24 mouse cellular contexts compared by ENCODE assay signal in genomic region chr6:48025905-48026660, GRCm38 (mm10). TPM values are rescaled to one million over a fixed set of nuclear protein-coding genes. Genes with fewer than 3 reads are reported as not detected.
A peak's percentile ranks its signal among the peaks of the same experiment; 100 is the strongest.
DNase-seq lines count a peak whose midpoint lies in the region; TF ChIP-seq lines count a peak whose summit lies in the region.
"Had no signal": no experiment of that assay in that cellular context is flagged by ENCODE, and none has a peak within 500 bp of the region (broad histone marks: within the 10 kb centered on the region; RNA-seq: fewer than 3 reads in every experiment).

No protein-coding gene starts in this region.

- no peak overlapping the region for H3K27ac ChIP-seq in heart, adult 2 months
- H3K27ac ChIP-seq in layer of hippocampus, adult 2 months, result no peak overlapping the region
- no peak overlapping the region for H3K27ac ChIP-seq in limb, embryonic 10.5 days
- H3K27ac ChIP-seq: embryonic facial prominence, embryonic 10.5 days; hindbrain, embryonic 12.5 days; kidney, embryonic 15.5 days; neural tube, embryonic 13.5 days had no signal

- H3K9ac ChIP-seq in heart, adult 2 months (ENCODE audit: low read depth, low read length), result no peak overlapping the region
- H3K9ac ChIP-seq: hindbrain, embryonic 12.5 days; kidney, embryonic 15.5 days; lung, embryonic 14.5 days; neural tube, embryonic 13.5 days had no signal

- no peak for DNase-seq in heart, adult 2 months
- no peak for DNase-seq in heart, postnatal 14 days
- DNase-seq in layer of hippocampus, adult 2 months (ENCODE audit: low spot score in 2 of 2), result no peak
- DNase-seq in layer of hippocampus, adult 9-10 months (ENCODE audit: low spot score), result no peak
- DNase-seq in A20 (ENCODE audit: low read depth, low spot score) (peak; percentile 76), R1 (ENCODE audit: low read depth, low spot score) (peak; percentile 86)
- no peak for DNase-seq in limb, embryonic 10.5 days (ENCODE audit: low spot score)
- DNase-seq: adrenal gland, postnatal 25 days; B cell, adult 2 months; cerebellum, adult 9-11 months; gastrocnemius, postnatal 25 days; lung, embryonic 14.5 days; lung, postnatal 4 days; midbrain, embryonic 14.5 days; retina, postnatal 1 day; right cerebral cortex, postnatal 25 days; spleen, adult 18-20 months; thymus, postnatal 14 days had no signal

- 95% methylated on average over 10 of the region's 10 CpGs for WGBS in heart, adult 2 months
- WGBS in limb, embryonic 10.5 days, result 88% methylated on average over 10 of the region's 10 CpGs

- H3K9me3 ChIP-seq in limb, embryonic 10.5 days (replicated peaks), result peaks cover 17% of the 10 kb centered on the region

- peaks cover 3% of the 10 kb centered on the region; the same call in 1 of the 2 replicates for H3K27me3 ChIP-seq in heart, adult 2 months (ENCODE audit: control insufficient read depth, insufficient read depth, low read length)
- H3K27me3 ChIP-seq in limb, embryonic 10.5 days (ENCODE audit: low read depth, poor library complexity, severe bottlenecking), result no peaks in the 10 kb centered on the region; the same call in 1 of the 2 replicates
- H3K27me3 ChIP-seq: CH12.LX; hindbrain, embryonic 12.5 days; kidney, embryonic 15.5 days; neural tube, embryonic 13.5 days had no signal

- intact Hi-C loops in heart, adult 2 months (cut with DNase I), result no loop called here
- intact Hi-C loops in heart, postnatal 14 days (cut with DNase I), result no loop called here

- no peaks in the 10 kb centered on the region for H3K36me3 ChIP-seq in heart, adult 2 months (ENCODE audit: control insufficient read depth, insufficient read depth, low read length)
- peaks cover 92% of the 10 kb centered on the region for H3K36me3 ChIP-seq in limb, embryonic 10.5 days

- 0 out of 2 replicates have a peak, but pooled peaks have one; percentile 4 for TF ChIP-seq CTCF in heart, adult 2 months (IDR thresholded peaks at IDR 0.05)
- peak; percentile 50 for TF ChIP-seq CTCF in layer of hippocampus, adult 2 months (conservative IDR thresholded peaks at IDR 0.05)

- H3K79me2 ChIP-seq in heart, adult 2 months (replicated peaks; ENCODE audit: control insufficient read depth, insufficient read depth, low read length), result no peaks in the 10 kb centered on the region

- H3K4me1 ChIP-seq in heart, adult 2 months (ENCODE audit: control insufficient read depth, insufficient read depth, low read length), result no peaks in the 10 kb centered on the region
- H3K4me1 ChIP-seq in limb, embryonic 10.5 days, result peaks cover 4% of the 10 kb centered on the region; the same call in 1 of the 2 replicates
- H3K4me1 ChIP-seq: embryonic facial prominence, embryonic 10.5 days; kidney, embryonic 15.5 days had no signal

- TF ChIP-seq POLR2A in heart, adult 2 months (IDR thresholded peaks at IDR 0.05; ENCODE audit: insufficient read depth, low read depth, low read length), result no peak

- TF ChIP-seq EP300 in heart, adult 2 months (IDR thresholded peaks at IDR 0.05; ENCODE audit: insufficient read depth, low read depth, low read length), result no peak

- H3K4me3 ChIP-seq in heart, adult 2 months, result no peak overlapping the region
- H3K4me3 ChIP-seq in layer of hippocampus, adult 2 months, result no peak overlapping the region
- H3K4me3 ChIP-seq in limb, embryonic 10.5 days, result no peak overlapping the region
- H3K4me3 ChIP-seq: embryonic facial prominence, embryonic 10.5 days; hindbrain, embryonic 12.5 days; kidney, embryonic 15.5 days; myocyte; neural tube, embryonic 13.5 days had no signal

RNA-seq across cellular contexts. Expression of gene Zfp777, which starts 22.6 kb away (rescaled TPM):
- 10 to 100 TPM; 13.8 to 15.6 TPM for total RNA-seq in heart, adult 2 months (2021)
- 10.0 and 15.8 TPM in 2 replicates for polyA plus RNA-seq in heart, adult 2 months (2012; rRNA removed)
- total RNA-seq in heart, postnatal 14 days (2021), result 10 to 100 TPM; 15.5 to 17.0 TPM
- total RNA-seq in layer of hippocampus, adult 2 months (2021), result 10 to 100 TPM; 36.8 to 37.4 TPM
- polyA plus RNA-seq in limb, embryonic 10.5 days (2016; fragmentation: Nextera tagmentation; extraction: Ambion mirVana), result 12.0 and 13.6 TPM in 2 replicates

Comparison
In these comparisons a context has a peak if more than half of its experiments do, and no peak if none do; other contexts are left out.
1. DNase-seq: peak in A20 (single experiment) and R1 (single experiment); none in heart, adult 2 months (0 of 2), heart, postnatal 14 days (0 of 2), layer of hippocampus, adult 2 months (0 of 2), layer of hippocampus, adult 9-10 months (single experiment) and limb, embryonic 10.5 days (single experiment).